Mouse (Mus musculus) heart, adult 2 months (tissue): ENCODE data around the gene Cant1. TPM values are rescaled to one million over a fixed set of nuclear protein-coding genes. Genes with fewer than 3 reads are reported as not detected.

Experiments
- DNase-seq, 2 experiments: peaks; one replicate each; pipeline ENCODE4 v3.0.0; 2021
- H3K27ac ChIP-seq: fragments of 200-600 bp; 2 replicates; pipeline ENCODE4 v1.8.1; 2022
- H3K27me3 ChIP-seq: fragments of 200-500 bp; 2 replicates; pipeline ENCODE4 v1.6.1; 2012; ENCODE audit warnings: mild to moderate bottlenecking, low read length, inconsistent platforms, mixed read lengths; ENCODE audit not compliant: control insufficient read depth, insufficient read depth
- H3K36me3 ChIP-seq: fragments of 200-500 bp; 2 replicates; pipeline ENCODE4 v1.6.1; 2012; ENCODE audit warnings: low read length, inconsistent platforms; ENCODE audit not compliant: control insufficient read depth, insufficient read depth
- H3K4me1 ChIP-seq: fragments of 200-500 bp; 2 replicates; pipeline ENCODE4 v1.6.1; 2011; ENCODE audit warnings: low read length; ENCODE audit not compliant: control insufficient read depth, insufficient read depth
- H3K4me3 ChIP-seq: fragments of 200-600 bp; 2 replicates; pipeline ENCODE4 v1.8.1; 2022
- H3K79me2 ChIP-seq: fragments of 200-500 bp; replicated peaks from 2 replicates; pipeline ENCODE4 v1.6.1; 2012; ENCODE audit warnings: mild to moderate bottlenecking, inconsistent platforms, low read length, moderate library complexity, mixed read lengths; ENCODE audit not compliant: control insufficient read depth, insufficient read depth
- H3K9ac ChIP-seq: fragments of 200-500 bp; 2 replicates; pipeline ENCODE4 v1.6.1; 2012; ENCODE audit warnings: low read depth, mild to moderate bottlenecking, control low read depth, inconsistent platforms, low read length, mixed read lengths
- CTCF ChIP-seq: fragments of 200-600 bp; IDR thresholded peaks from 2 replicates; pipeline ENCODE4 v1.8.1; 2022; ENCODE audit warnings: antibody characterized with exemption, mild to moderate bottlenecking, moderate library complexity
- EP300 ChIP-seq: fragments of 200-500 bp; IDR thresholded peaks from 2 replicates; pipeline ENCODE4 v1.6.1; 2011; ENCODE audit warnings: low read depth, low read length, control low read depth; ENCODE audit not compliant: insufficient read depth
- POLR2A ChIP-seq: fragments of 200-500 bp; IDR thresholded peaks from 2 replicates; pipeline ENCODE4 v1.6.1; 2011; ENCODE audit warnings: mild to moderate bottlenecking, low read depth, low read length, control low read depth; ENCODE audit not compliant: insufficient read depth
- WGBS: fragments of 180-500 bp; shearing (Covaris S2); methylation state at CpG from one replicate; pipeline ENCODE4 v1.1.7; 2018; 5-methylcytosine and 5-hydroxymethylcytosine counted together
- intact Hi-C: fragments of 180-260 bp; cut with DNase I; formaldehyde crosslinking; loops from one replicate; pipeline ENCODE4 v1.15.1; 2025
- polyA plus RNA-seq: library from polyadenylated mRNA; depleted of rRNA; stranded (reverse); fragments of >200 nt; gene quantifications from 2 replicates; pipeline ENCODE4 v1.2.3, GENCODE M21; 2012
- total RNA-seq, 2 experiments: library from RNA; stranded (reverse); gene quantifications; 2 replicates each; pipeline ENCODE4 v1.2.3; 2021

The Cant1 gene
- total and polyA plus RNA-seq, 3 experiments, result 17.7 to 21.6 (median 18.2) TPM

GRCm38 (mm10) chr11:118420261-118420660, 1.4 kb upstream of the Cant1 start:
- TF ChIP-seq CTCF, result no peak
- TF ChIP-seq POLR2A, result no peak
- no peak for TF ChIP-seq EP300
- H3K27ac ChIP-seq, result no peak overlapping the region
- H3K79me2 ChIP-seq, result peaks cover 3% of the 10 kb centered on the region
- H3K9ac ChIP-seq, result no peak overlapping the region
- no peaks in the 10 kb centered on the region for H3K36me3 ChIP-seq
- intact Hi-C loops, result no loop called here
- no peak for DNase-seq
- no peak overlapping the region for H3K4me3 ChIP-seq
- H3K27me3 ChIP-seq, result no peaks in the 10 kb centered on the region
- 76% methylated on average over 7 of the region's 7 CpGs for WGBS
- H3K4me1 ChIP-seq, result peaks cover 28% of the 10 kb centered on the region

DNA sequence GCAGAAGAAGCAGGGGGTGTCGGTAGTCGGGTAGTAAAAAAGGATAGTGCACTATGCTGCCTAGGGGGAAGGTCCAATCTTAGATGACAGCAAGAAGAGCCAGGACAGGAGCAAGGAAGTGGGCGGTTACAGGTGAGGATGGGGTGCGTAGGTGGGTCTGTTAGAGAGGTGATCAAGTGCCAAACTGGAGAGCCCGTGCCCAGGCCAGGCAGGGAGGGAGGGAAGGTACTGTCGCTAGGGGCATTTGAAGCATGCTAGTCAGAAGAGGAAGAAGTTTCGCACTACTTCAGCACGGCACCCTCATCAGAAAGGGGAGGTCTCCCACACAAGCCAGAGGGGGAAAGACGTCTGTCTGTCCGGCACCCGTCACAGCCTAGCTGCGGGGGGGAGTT, 448 bp downstream of the Cant1 start:
- Histone ChIP-seq H3K9ac (peak overlapping the region; percentile 97), H3K27me3 (no peaks in the 10 kb centered on the region), H3K4me1 (peaks cover 18% of the 10 kb centered on the region), H3K36me3 (no peaks in the 10 kb centered on the region), H3K27ac (peak overlapping the region; percentile 97), H3K79me2 (peaks cover 3% of the 10 kb centered on the region), H3K4me3 (peak overlapping the region; percentile 92)
- DNase-seq, result no peak
- TF ChIP-seq EP300 (no peak), POLR2A (no peak), CTCF (no peak)
- intact Hi-C loops, result no loop called here
- 2% methylated on average over 12 of the region's 12 CpGs for WGBS

- Histone ChIP-seq H3K4me3 (no peak overlapping the region; the same call in 1 of the 2 replicates), H3K27ac (no peak overlapping the region), H3K27me3 (no peaks in the 10 kb centered on the region), H3K4me1 (peaks cover 18% of the 10 kb centered on the region), H3K79me2 (peaks cover 3% of the 10 kb centered on the region), H3K9ac (no peak overlapping the region), H3K36me3 (no peaks in the 10 kb centered on the region)
- DNase-seq, result no peak
- no peak for TF ChIP-seq CTCF
- TF ChIP-seq EP300, result no peak
- no peak for TF ChIP-seq POLR2A
- intact Hi-C loops, result no loop called here
- WGBS, result 91% methylated on average over 9 of the region's 9 CpGs
These were observed 1.4 kb downstream of the Cant1 start for GRCm38 (mm10) chr11:118417496-118417895.

DNA sequence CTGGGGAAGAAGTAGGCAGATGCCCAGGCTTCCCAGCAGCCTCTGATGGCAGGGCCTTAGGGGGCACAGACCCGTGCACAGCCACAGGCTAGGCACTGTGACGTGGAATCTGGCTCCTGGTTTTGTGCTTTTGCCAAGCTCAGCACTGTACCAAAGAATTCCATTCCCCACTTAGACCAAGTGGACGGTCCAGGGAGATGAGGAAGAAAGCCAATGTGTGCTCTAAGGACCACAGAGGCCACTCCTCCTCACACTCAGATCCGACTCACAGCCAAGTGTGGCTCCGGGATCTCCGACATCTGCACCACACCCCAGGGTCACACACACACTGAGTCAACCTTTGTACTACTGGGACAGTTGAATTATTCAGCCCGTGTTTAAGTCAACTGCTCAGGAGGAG, 2.8 kb downstream of the Cant1 start:
- peaks cover 18% of the 10 kb centered on the region for H3K4me1 ChIP-seq
- no peak for DNase-seq
- peaks cover 3% of the 10 kb centered on the region for H3K79me2 ChIP-seq
- intact Hi-C loops, result no loop called here
- H3K36me3 ChIP-seq, result no peaks in the 10 kb centered on the region
- WGBS, result 26% methylated on average over 7 of the region's 7 CpGs
- TF ChIP-seq EP300, result no peak
- TF ChIP-seq POLR2A, result no peak
- TF ChIP-seq CTCF, result no peak
- H3K4me3 ChIP-seq, result no peak overlapping the region
- no peaks in the 10 kb centered on the region for H3K27me3 ChIP-seq
- H3K27ac ChIP-seq, result no peak overlapping the region
- H3K9ac ChIP-seq, result no peak overlapping the region

DNA sequence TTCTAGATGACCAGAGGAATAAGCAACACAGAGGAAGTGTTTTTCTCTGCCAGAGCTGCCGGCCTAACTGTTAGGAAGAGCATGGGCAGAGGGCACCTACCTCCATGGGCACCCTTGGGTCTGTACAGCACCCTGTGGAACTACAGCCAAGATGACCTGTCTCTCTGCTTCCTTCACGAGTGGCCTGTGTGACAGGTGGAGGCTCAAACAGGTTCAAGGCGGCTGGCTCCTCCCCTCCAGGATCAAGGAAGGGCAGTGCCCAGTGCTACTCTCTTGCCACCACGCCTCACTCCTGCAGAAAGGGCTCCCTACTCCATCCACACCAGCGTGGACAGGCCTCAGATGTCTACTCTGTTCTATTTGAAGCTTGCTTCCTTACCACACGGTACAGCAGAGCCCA, 3.3 kb downstream of the Cant1 start:
- H3K4me3 ChIP-seq, result no peak overlapping the region
- 71% methylated on average over 6 of the region's 6 CpGs for WGBS
- TF ChIP-seq EP300, result no peak
- intact Hi-C loops, result no loop called here
- H3K4me1 ChIP-seq, result peaks cover 18% of the 10 kb centered on the region
- H3K9ac ChIP-seq, result no peak overlapping the region
- DNase-seq, result no peak
- no peaks in the 10 kb centered on the region for H3K36me3 ChIP-seq
- peaks cover 3% of the 10 kb centered on the region for H3K79me2 ChIP-seq
- H3K27ac ChIP-seq, result no peak overlapping the region
- no peaks in the 10 kb centered on the region for H3K27me3 ChIP-seq

- Histone ChIP-seq H3K4me1 (peaks cover 16% of the 10 kb centered on the region), H3K27ac (no peak overlapping the region), H3K9ac (no peak overlapping the region), H3K79me2 (peaks cover 3% of the 10 kb centered on the region), H3K36me3 (no peaks in the 10 kb centered on the region), H3K27me3 (no peaks in the 10 kb centered on the region), H3K4me3 (no peak overlapping the region)
- TF ChIP-seq POLR2A (no peak), EP300 (no peak), CTCF (no peak)
- 91% methylated on average over 5 of the region's 5 CpGs for WGBS
- intact Hi-C loops, result no loop called here
- no peak for DNase-seq
These were observed 4.6 kb downstream of the Cant1 start for GRCm38 (mm10) chr11:118414270-118414669.

GRCm38 (mm10) chr11:118413055-118413454, 5.8 kb downstream of the Cant1 start:
- H3K4me1 ChIP-seq, result peaks cover 14% of the 10 kb centered on the region
- no peaks in the 10 kb centered on the region for H3K27me3 ChIP-seq
- TF ChIP-seq EP300 (no peak), CTCF (no peak), POLR2A (no peak)
- intact Hi-C loops, result no loop called here
- 58% methylated on average over 4 of the region's 4 CpGs for WGBS
- no peak overlapping the region for H3K9ac ChIP-seq
- no peaks in the 10 kb centered on the region for H3K79me2 ChIP-seq
- H3K27ac ChIP-seq, result no peak overlapping the region
- no peak for DNase-seq
- H3K4me3 ChIP-seq, result no peak overlapping the region
- H3K36me3 ChIP-seq, result no peaks in the 10 kb centered on the region
